Mouse (Mus musculus) stomach, embryonic 16.5 days (tissue): ENCODE measurements around the gene Kcnip3. TPM values are rescaled to one million over a fixed set of nuclear protein-coding genes. Genes with fewer than 3 reads are reported as not detected.

Source experiments
- ATAC-seq: fragments of 200-750 bp; cut with Nextera tagmentation; 2 replicates; pipeline ENCODE4 v1.8.0; 2017; ENCODE audit warnings: moderate number of reproducible peaks, moderate TSS enrichment; ENCODE audit not compliant: insufficient read depth, low FRiP score
- H3K27ac ChIP-seq: fragments of 300-500 bp; sonication (generic); 2 replicates; pipeline ENCODE4 v1.5.1; 2014; ENCODE audit warnings: low read length
- H3K27me3 ChIP-seq: fragments of 300-500 bp; sonication (generic); 2 replicates; pipeline ENCODE4 v1.6.1; 2014; ENCODE audit warnings: low read length, control low read depth, mixed read lengths; ENCODE audit not compliant: control insufficient read depth, insufficient read depth
- H3K36me3 ChIP-seq: fragments of 300-500 bp; sonication (generic); 2 replicates; pipeline ENCODE4 v1.6.1; 2014; ENCODE audit warnings: low read length; ENCODE audit not compliant: control insufficient read depth, insufficient read depth
- H3K4me1 ChIP-seq: fragments of 300-500 bp; sonication (generic); 2 replicates; pipeline ENCODE4 v1.6.1; 2014; ENCODE audit warnings: low read length, control low read depth, mixed read lengths; ENCODE audit not compliant: control insufficient read depth, insufficient read depth
- H3K4me2 ChIP-seq: fragments of 300-500 bp; sonication (generic); 2 replicates; pipeline ENCODE4 v1.6.1; 2014; ENCODE audit warnings: low read depth, low read length, mixed read lengths
- H3K4me3 ChIP-seq: fragments of 300-500 bp; sonication (generic); replicated peaks from 2 replicates; pipeline ENCODE4 v1.5.1; 2014; ENCODE audit warnings: mild to moderate bottlenecking, low read length
- H3K9ac ChIP-seq: fragments of 300-500 bp; sonication (generic); 2 replicates; pipeline ENCODE4 v1.6.1; 2014; ENCODE audit warnings: low read length
- H3K9me3 ChIP-seq: fragments of 300-500 bp; sonication (generic); replicated peaks from 2 replicates; pipeline ENCODE4 v1.6.1; 2016; ENCODE audit warnings: low read length, control low read depth; ENCODE audit not compliant: control insufficient read depth
- whole genome bisulfite sequencing: fragments of 180-500 bp; shearing (Covaris S2); extraction: QIAGEN DNeasy Blood & Tissue Kit; methylation state at CpG from one replicate; pipeline ENCODE4 v1.1.7; 2014; 5-methylcytosine and 5-hydroxymethylcytosine counted together
- polyA plus RNA-seq: library from polyadenylated mRNA; unstranded; fragments of >200 nt; fragmentation: Nextera tagmentation; extraction: Ambion mirVana; gene quantifications from 2 replicates; pipeline ENCODE4 v1.2.1, GENCODE M21; 2015

Kcnip3 gene
- polyA plus RNA-seq, 1 experiment from 2014 or later, result 3.1 TPM

DNA sequence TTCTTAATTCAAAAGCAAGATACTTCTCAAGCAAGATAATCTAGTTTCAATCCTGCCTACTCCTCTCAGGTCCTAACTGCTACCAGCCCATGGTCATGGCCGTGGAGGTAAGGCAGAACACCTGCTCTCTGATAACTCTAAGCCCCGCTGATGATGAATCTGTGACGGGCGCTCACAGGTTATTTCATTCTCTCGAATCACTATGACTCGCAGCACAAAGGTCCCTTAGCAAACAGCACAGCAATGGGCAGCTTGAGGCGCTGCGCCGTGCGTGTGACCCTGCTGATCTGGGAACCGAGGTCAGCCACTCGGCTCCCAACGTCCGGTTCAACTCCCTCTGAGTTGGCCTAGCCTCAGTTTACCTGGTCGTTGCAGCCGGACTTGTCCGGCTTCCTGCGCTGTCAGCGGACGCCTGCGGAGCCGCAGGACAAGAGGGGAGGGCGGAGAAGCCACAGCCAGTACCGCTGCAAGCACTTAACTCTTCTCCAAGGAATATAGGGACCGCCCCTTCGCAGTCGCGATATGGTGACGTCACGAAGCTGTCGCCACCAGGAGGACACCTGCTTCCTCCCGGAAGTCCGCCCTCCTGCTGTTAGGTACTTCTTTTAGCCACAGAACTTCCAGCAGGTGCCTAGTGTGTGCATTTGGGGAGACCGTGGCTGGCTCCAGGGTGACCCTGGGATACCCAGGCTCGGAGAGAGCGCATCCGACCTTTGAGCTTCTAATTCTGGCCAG lies 77.7 kb downstream of the Kcnip3 start, which contains the start of gene Fahd2a:
TSS of gene Fahd2a (minus strand) at position 511 of the 735 bp plus-strand sequence.
- no peaks in the 10 kb centered on the region for H3K9me3 ChIP-seq
- no peaks in the 10 kb centered on the region for H3K27me3 ChIP-seq
- 0 out of 2 replicates have a peak within 1 kb of the TSS, but pooled peaks have one; percentile 10 for H3K27ac ChIP-seq
- peak; percentile 92 for ATAC-seq
- peak within 1 kb of the TSS; percentile 77 for H3K4me2 ChIP-seq
- peak within 1 kb of the TSS; percentile 78 for H3K4me3 ChIP-seq
- H3K4me1 ChIP-seq, result 0 out of 2 replicates have a peak, but pooled peaks cover 5% of the 10 kb centered on the region
- peak within 1 kb of the TSS; percentile 80 for H3K9ac ChIP-seq
- H3K36me3 ChIP-seq, result no peaks in the 10 kb centered on the region
- WGBS, result 3% methylated on average over 37 of the region's 37 CpGs

DNA sequence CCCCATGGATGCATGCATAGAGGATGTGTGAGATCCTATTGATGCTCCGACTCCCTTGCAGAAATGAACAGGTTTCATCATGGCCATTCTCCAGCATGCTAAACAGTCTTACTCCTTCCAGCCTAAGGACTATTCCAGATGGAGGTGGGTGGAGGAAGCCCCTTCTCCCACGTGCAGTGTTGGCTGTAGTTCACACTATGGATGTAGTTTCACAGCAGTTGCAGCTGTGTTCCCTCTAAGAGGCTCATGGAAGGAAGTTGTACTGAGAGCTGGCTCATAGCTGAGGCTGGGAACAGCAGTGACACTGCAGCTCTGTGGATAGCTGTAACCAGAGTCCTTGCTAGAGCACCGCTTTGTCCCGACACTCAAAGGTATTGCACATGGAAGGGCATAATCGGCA lies 84.2 kb downstream of the Kcnip3 start:
- H3K27ac ChIP-seq, result no peak overlapping the region
- no peaks in the 10 kb centered on the region for H3K36me3 ChIP-seq
- no peaks in the 10 kb centered on the region for H3K9me3 ChIP-seq
- H3K4me3 ChIP-seq, result no peak overlapping the region
- no peaks in the 10 kb centered on the region for H3K4me1 ChIP-seq
- 83% methylated on average over 5 of the region's 5 CpGs for WGBS
- H3K9ac ChIP-seq, result no peak overlapping the region
- no peaks in the 10 kb centered on the region for H3K27me3 ChIP-seq
- no peak for ATAC-seq
- H3K4me2 ChIP-seq, result no peak overlapping the region

- Histone ChIP-seq H3K36me3 (no peaks in the 10 kb centered on the region), H3K9me3 (no peaks in the 10 kb centered on the region), H3K4me3 (no peak overlapping the region), H3K9ac (no peak overlapping the region), H3K27ac (no peak overlapping the region), H3K4me1 (no peaks in the 10 kb centered on the region), H3K4me2 (no peak overlapping the region), H3K27me3 (no peaks in the 10 kb centered on the region)
- no peak for ATAC-seq
- WGBS, result 92% methylated on average over 2 of the region's 2 CpGs
Observed at GRCm38 (mm10) chr2:127435554-127435953, 86.3 kb downstream of the Kcnip3 start.

- Histone ChIP-seq H3K4me2 (no peak overlapping the region), H3K4me3 (no peak overlapping the region), H3K9me3 (no peaks in the 10 kb centered on the region), H3K4me1 (no peaks in the 10 kb centered on the region), H3K36me3 (no peaks in the 10 kb centered on the region), H3K27me3 (no peaks in the 10 kb centered on the region), H3K9ac (no peak overlapping the region), H3K27ac (no peak overlapping the region)
- ATAC-seq, result no peak
- WGBS, result 29% methylated on average over 2 of the region's 2 CpGs
Observed at GRCm38 (mm10) chr2:127435135-127435534, 86.8 kb downstream of the Kcnip3 start.

GRCm38 (mm10) chr2:127433487-127434295 lies 88.2 kb downstream of the Kcnip3 start:
- peak; percentile 29; the same call in 1 of the 2 replicates for ATAC-seq
- H3K4me3 ChIP-seq, result no peak overlapping the region
- no peak overlapping the region for H3K4me2 ChIP-seq
- H3K27me3 ChIP-seq, result no peaks in the 10 kb centered on the region
- H3K36me3 ChIP-seq, result no peaks in the 10 kb centered on the region
- no peaks in the 10 kb centered on the region for H3K4me1 ChIP-seq
- no peak overlapping the region for H3K9ac ChIP-seq
- no peak overlapping the region for H3K27ac ChIP-seq
- H3K9me3 ChIP-seq, result no peaks in the 10 kb centered on the region
- WGBS, result 71% methylated on average over 9 of the region's 9 CpGs

DNA sequence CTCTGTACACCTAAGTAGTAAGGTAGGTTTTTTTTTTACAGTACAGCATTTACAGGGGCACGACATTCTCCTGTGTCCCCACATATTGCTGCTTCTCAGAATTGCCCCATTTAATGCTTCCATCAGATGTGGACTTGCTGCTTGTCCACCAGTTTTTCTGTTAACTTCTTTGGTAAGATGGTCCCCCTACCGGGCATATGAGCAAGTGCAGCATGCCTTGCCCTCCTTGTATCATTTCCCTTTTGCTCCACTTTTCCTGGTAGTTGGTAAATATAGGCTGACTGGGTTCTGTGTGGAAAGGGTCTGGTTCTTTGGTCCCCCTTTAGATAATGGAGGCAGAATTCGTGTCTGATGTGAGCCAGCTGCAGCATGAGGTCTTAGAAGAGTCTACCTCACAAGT lies 91.7 kb downstream of the Kcnip3 start:
- Histone ChIP-seq H3K4me2 (no peak overlapping the region), H3K27ac (no peak overlapping the region), H3K36me3 (no peaks in the 10 kb centered on the region), H3K9ac (no peak overlapping the region), H3K9me3 (no peaks in the 10 kb centered on the region), H3K4me3 (no peak overlapping the region), H3K4me1 (no peaks in the 10 kb centered on the region), H3K27me3 (no peaks in the 10 kb centered on the region)
- ATAC-seq, result no peak
- 17% methylated on average over 3 of the region's 3 CpGs for whole genome bisulfite sequencing

DNA sequence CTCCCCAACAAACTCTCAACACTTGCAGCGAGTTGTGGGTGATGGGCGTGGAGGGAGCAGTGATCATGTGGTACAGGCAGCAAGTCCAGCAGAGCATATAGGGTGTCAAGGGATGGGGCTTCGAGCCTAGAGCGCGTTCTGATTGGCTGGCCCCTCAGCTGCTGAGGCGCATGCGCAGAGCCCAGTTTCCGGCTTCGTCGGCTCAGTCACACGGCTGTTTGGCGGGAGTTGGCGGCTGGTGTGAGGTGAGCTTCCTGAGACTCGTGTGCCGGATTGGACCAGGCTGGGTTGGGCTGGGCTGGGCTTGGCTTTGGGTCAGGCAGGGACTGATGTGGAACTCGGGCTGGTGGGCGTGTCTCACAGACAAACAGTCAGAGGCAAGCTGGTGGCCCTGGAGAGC lies 96.9 kb downstream of the Kcnip3 start, which contains the start of gene Gpat2:
TSS of gene Gpat2 (plus strand) at position 223 of the 400 bp plus-strand sequence.
- Histone ChIP-seq H3K4me2 (no peak within 1 kb of the TSS), H3K27me3 (no peaks in the 10 kb centered on the region), H3K27ac (no peak within 1 kb of the TSS), H3K4me1 (no peaks in the 10 kb centered on the region), H3K4me3 (no peak within 1 kb of the TSS), H3K36me3 (no peaks in the 10 kb centered on the region), H3K9me3 (no peaks in the 10 kb centered on the region), H3K9ac (no peak within 1 kb of the TSS)
- WGBS, result 84% methylated on average over 17 of the region's 17 CpGs
- 0 out of 2 replicates have a peak, but pooled peaks have one; percentile 8 for ATAC-seq

GRCm38 (mm10) chr2:127418266-127418970 lies 103.5 kb downstream of the Kcnip3 start:
- Histone ChIP-seq H3K27me3 (no peaks in the 10 kb centered on the region), H3K27ac (no peak overlapping the region), H3K9me3 (no peaks in the 10 kb centered on the region), H3K9ac (no peak overlapping the region), H3K4me3 (no peak overlapping the region), H3K36me3 (no peaks in the 10 kb centered on the region), H3K4me1 (no peaks in the 10 kb centered on the region), H3K4me2 (no peak overlapping the region)
- ATAC-seq, result no peak
- WGBS, result 52% methylated on average over 10 of the region's 10 CpGs
